Mouse (Mus musculus) spleen, adult 18-20 months (tissue): ENCODE data around the gene G6pc2.

Experiments
- DNase-seq, 2 experiments: peaks; one replicate each; pipeline ENCODE4 v3.0.0; 2022; ENCODE audit warnings: mixed read lengths in 2 of 2

G6pc2 gene

DNA sequence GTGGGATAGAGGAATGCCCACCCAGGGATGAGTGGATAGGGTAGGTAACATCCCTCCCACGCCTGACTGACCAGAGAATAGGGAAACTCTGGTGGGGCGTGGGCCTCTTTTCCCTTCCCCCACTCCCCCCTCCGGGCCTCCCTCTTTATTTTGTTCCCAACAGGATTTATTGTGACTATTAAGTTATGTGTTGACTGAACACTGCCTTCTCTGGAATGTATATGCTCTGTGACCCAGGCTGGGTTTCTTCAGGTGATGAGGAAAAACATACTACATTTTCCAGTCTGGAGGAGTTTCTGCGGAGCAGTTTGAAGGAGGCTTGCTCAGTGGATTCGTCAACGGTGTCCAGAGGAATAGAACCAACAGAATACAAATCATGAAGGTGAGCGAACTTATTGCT is at the start of gene G6pc2:
Gene G6pc2 (plus strand): TSS at position 301 of the 400 bp plus-strand sequence.
- DNase-seq, result no peak

DNA sequence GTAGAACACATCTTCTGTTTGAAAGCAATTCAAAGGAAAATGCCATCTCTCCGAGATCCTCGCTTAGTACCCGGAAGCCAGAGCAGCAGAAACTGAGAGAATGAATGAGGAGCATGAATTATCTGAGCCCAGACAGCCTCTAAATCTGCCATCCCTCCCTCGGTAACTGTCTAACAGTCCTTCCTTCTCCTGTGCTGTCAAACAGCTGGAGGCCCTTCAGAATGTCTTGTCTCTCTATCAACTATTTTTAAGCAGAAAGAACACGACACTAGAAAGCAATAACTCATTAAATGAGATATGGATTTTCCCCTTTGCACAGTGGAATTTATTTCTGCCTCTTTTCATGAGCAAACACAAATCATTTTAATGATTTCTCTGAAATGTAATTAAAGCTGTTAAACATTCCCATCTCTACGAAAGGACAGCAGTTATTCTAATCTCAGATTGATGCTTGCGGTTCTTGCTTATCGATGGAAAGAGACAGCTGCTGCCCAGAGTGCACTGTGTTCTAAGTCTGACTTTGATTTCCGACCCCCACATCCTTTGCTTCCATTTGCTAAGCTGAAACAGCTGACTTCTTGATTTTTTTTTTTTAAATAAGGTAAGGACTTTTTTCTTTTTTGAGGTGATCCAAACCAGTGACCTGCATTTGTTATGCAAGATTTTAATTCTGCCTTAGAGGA is 40.3 kb upstream of the G6pc2 start:
- no peak for DNase-seq

DNA sequence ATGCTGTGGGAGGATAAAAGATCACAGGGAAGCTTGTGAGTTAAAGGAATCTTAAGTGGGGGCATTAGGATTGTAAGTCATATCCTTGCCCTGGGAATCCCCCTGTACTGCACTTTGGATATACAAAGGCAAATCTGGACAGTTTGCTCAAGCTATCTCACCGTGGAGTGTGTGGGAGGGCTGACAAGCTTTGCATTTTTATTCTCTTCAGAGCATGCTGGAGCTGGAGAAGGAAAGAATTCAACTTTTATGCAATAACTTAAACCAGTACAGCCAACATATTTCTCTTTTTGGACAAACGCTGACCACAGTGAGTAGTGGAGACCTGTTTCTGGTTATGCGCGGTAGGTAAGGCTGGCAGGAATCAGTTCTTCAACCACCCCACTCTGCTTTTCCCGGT is 35.6 kb upstream of the G6pc2 start:
- no peak for DNase-seq

DNA sequence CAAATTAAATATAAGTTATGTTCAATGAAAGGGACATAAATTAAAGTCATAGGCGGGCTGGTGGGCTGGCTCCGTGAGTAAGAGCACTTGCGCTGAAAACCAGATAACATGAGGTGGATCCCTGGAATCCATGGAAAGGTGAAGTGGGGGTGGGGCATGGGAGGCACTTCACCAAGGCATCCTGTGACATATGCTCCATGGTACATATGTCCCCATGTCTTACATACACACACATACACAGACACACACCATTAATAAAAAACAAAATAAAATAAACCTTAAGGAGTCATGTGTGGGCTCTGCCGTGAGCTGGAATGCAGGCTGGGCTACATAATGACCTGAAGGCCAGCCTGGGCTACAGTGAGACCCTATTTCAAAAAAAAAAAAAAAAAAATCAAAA is 31.2 kb upstream of the G6pc2 start:
- DNase-seq, result no peak

DNA sequence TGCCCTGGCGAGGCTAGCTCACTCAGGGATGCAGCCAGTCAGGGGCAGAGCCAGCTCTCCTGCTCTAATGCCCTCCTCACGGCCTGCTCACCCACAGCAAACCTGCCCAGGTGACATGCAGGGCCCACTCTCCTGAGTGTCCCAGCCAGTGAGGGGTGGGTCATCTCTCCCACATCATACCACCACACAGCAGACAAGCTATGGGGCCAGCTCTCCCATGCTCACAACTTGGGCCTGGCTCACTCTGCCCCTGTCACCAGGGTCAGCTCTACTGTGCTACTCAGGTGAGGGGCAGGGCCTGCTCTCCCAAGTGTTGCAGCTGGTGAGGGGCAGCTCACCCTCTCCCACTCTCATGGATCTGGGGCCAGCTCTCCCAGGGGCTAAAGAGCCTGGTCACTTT is 22.9 kb upstream of the G6pc2 start:
- no peak for DNase-seq

DNA sequence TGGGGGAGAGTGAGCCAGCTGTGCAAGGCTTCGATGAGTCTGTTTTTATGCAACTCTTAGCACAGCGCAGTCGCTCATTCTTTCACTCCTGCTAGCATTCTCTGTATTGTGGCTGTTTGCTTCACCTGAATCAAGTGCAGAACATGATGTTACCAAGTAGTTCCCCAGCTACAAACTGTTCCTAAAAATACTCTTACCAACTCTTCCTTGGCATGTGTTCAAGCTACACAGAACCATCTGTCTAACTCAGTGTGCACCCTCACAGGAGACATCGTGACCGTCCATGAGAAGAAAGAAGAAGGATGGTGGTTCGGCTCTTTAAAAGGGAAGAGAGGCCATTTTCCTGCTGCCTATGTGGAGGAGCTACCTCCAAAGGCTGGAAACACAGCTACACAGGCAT is 22.1 kb upstream of the G6pc2 start:
- DNase-seq, result no peak

DNA sequence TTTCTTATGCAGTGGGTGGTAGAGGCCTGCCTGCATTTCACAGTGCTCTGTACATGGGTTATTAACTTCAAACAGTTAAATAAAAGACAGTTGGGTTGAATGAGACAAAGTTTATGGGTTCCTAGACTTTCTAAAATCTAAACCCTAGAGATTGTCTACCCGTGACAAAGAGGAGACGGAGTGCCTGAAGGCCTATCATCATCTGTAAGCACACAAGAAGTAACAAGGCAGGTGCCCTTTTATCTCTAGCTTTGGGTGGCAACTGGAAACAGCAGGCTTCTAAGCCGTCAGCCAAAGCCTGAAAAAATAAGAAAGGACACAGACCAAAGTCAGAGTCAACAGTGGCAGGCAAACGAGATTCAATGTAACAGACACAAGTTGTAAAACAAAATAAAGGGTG is 21.7 kb upstream of the G6pc2 start:
- DNase-seq, result no peak

DNA sequence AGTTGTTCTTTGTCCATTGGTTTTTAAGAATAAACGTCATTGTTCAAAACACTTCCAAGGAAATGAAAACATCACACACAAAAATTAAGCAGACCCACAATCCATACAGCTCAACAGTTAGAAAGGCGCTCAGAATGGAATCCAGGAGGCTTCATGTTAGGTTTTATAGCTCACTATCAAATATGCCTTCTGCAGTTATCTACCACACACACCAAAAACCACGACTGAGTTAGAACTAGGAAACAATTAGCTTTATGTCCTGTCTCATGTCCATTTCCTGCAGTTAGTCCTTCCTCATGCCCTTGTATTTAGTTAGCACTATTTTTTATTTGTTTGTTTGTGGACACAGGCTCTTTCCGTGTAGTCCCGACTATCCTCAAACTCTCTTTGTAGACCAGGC is 19.8 kb upstream of the G6pc2 start:
- no peak for DNase-seq

DNA sequence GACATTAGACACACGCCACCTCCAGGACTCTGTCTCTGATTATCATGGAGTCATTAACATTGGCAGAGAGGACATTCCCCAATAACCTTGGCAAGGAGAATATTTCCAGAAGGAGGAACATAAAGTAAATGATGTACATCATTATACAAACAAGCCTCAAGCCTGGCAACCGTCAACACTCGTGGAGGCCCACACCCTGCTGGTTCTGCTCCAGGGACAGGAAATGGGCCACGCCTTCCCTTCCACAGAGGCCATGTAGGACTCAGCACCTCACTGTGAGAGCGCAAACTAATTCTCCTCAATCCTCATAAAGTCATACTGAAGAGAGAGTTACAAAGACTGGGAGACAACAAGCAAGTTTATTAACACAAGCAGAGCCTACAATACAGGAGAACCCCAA is 17.3 kb upstream of the G6pc2 start:
- no peak for DNase-seq

DNA sequence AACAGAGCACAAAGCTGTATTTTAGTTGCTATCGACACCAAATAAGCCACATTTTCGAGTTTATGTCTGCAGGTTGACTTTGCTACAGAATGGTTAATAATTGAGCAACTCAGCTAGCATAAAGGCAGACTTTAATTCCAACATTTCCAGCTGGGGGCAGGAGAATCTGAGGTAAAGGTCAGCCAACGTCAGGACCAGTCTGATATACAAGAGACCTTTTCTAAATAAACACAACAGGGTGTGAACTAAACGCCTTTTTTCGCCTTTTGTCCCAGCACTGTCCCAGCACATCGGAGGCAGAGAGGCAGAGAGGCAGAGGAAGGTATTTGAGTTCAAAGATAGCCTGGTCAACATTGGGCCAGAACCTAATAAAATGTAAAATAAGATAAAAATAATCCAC is 5.7 kb upstream of the G6pc2 start:
- DNase-seq, result no peak

DNA sequence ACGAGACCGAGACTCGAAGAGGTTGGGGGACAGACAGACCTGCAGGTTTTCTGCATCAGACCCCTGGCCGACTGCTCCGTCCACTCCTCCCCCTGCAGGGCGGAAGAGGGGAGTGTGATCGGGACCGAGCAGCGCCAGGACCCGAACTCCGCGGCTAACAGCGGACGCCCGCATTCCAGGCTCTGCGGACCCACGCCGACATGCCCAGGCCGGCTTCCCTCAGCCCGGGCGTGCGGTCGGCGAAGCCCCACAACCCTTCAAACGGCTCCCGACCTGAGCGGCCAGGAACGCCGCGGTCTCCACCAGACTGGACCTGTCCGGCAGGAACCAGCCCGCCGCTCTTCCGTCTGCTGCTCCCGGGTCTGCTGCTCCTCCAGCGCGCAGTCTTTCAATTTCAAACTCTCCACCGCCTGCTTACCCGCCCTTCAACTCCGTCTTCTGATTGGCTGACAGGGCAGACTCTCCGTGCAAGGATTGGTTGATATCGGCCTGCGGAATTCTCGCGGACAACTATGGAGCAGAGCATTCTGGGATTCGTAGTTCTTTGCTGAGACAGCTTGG is 5.0 kb upstream of the G6pc2 start, which contains the start of gene Spc25:
Gene Spc25 (minus strand): TSS at position 404 of the 561 bp plus-strand sequence.
- DNase-seq, result peak; percentile 71 to 81

DNA sequence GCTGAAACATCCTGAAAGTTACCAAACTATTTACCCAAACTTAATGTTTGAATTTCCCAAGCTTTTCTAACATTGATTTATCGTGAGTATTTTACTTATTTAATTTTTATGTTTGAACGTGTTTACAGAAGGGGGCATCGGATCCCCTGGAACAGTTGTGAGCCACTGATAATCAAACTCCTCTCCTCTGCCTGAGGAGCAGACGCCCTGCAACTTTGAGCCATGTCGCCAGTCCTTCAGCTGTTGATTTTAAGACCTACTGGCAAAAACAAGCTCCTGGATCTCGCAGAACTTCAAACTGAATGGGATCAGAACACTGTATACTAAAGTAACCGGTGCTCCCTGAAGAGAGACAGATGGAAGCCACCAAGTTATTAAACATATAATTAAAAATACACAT is 4.3 kb upstream of the G6pc2 start:
- no peak for DNase-seq

DNA sequence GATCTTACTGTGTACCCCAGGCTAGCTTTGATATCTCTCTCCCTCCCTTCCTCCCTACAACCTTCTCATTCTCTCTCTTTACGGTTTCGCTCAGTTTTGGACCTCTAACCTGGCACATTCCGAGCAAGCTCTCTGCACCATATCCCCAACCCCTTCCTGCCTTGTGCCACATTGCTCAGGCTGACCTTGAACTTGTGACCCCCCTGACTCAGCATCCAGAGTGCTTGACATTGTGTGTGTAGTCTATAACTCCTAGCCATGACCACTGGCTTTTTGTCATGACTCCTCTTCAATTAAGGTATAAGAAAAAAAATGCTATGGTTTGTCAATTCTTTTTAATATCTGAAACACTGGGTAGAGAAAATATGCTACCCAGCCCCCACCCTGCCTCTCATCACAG is 1.2 kb upstream of the G6pc2 start:
- no peak for DNase-seq

DNA sequence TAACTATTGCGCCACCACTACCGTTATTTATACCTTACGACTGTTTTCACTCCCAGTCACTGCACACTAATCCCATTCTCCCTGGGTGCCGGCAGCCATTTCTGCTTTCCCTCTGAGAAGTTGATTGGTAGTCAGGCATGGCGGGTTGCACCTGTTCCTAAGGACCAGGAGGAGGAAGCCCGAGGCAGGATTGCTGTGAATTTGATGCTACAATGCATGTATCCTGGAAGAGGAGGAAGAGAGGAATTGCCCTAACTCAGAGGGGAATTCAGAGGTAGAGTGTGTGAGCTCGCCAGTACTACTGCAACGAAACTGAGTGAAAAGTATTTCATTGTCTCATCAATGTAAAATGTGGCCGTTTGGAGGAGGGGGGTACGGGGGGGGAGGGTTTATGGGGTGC is 1.8 kb downstream of the G6pc2 start:
- DNase-seq, result no peak

DNA sequence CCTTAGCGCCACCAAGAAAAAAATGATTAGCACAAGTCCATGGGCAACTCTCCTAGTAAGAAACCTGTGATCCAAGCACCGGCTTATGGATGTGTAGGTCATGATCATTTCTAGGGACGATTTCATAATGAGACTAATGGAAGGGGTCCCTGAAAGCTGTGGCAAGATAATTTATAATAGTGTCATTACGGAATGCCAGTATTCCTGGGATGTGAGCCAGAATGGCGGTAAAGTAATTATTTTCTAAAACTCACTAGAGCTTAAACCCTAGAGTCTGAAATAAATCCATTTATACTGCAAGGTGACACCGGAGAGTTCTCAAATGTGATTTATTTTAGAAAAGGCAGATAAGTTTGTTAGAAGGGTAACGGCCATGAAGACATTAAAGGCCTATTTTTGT is 4.4 kb downstream of the G6pc2 start:
- DNase-seq, result no peak

DNA sequence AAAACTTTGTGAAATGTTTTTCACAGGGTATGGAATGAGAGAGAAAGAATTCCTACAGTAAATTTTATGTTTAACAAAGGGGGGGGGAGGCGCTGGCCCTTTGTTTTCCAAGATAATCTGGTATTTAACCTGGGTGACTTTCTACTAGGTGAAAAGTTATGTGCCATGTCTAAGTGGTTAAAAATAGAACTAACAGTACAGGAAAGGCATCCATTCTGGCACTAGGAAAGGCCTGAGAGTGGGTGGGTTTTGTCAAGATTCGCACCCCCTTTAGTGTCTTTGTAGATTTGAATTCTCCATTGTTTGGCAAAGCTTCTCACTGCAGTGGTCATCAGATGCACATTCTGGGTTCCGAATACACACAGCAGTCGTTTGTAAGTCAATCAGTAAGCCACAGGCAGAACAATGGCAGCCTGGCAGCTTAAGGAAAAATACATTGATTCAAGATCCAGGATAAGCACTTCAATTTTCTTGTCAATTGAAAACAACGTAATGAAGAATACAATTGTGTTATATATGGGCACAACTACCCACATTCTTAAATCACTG is 11.1 kb downstream of the G6pc2 start:
- DNase-seq, result no peak

DNA sequence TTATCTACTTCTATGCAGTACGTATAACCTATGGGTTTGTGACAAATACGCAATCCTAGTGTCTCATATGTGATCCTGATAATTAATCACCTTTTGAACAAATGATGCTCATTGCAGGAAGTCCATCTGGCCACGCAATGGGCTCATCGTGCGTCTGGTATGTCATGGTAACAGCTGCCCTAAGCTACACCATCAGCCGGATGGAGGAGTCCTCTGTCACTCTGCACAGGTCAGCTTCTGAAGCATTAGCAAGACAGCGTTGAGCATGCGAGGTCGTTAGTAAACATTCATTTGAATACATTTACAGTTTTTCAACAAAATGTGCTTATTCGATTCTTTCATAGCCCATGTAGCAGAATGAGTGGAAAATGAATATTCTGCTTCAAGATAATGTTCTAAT is 11.9 kb downstream of the G6pc2 start:
- DNase-seq, result no peak

DNA sequence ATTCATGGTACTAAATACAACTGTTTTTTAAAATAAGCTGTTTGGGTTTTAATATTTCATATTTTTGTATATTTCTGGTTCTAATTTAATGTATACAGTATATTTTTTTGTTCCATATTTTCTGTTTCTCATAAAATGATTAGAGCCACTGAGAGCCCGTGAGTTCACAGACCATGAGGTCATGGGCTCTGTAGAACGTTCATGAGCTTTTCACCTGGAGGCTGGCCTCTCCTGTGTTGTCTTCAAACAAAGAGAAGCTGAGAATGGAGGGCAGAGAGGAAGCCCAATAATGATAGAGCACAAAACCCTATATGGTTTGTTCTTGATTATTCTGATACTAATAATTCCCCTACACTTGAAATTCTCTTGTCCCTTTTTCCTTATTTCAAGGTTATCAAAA is 13.9 kb downstream of the G6pc2 start:
- no peak for DNase-seq

DNA sequence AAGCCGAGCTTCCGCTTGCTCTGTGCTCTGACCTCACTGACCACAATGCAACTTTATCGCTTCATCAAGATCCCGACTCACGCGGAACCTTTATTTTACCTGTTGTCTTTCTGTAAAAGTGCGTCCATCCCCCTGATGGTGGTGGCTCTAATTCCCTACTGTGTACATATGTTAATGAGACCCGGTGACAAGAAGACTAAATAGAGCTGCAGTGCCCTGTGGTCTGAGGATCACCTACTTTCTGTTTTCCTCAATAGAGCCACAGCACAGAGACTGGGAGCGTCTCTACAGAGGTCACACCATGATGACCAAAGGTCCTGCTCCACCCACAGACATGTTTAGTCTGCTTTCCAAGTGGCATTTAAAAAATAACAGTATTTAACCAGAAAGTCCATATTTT is 16.0 kb downstream of the G6pc2 start:
- no peak for DNase-seq

DNA sequence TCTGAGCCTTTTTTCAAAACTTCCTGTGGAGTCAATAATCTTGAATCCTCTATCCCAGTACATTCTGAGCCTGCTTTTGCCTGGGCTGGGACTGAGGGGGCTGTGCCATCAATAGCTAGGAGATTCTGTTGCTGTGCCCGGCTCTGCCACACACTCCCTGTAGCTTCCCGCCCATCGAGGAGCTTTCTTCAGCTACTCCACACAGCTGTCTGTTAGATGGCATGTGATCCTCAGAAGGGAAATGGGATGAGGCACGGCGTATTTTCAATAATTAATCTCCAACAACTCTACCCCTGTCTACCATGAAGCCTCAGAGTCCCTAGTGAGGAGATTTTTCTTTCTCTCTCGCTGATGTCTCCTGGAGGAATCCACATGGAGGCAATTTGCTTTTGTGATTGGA is 17.8 kb downstream of the G6pc2 start:
- no peak for DNase-seq

DNA sequence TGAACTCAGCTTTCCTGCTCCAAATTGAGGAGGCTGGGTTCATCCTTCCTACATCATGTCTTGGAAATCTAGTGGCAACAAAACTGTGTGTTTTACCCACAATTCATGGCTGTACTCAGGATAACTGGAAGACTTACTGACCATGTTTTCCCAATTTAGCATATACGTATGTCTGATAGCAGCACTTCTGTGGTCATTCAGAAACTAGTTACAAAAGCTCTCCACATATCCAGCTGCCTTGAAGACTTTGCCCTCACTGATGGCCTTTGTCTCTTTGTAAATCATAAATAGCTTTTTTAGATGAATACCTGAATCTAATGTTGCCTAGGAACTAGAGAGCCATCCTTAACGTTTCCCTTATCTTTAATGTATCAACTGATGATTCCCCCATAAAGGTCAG is 19.3 kb downstream of the G6pc2 start:
- DNase-seq, result no peak

DNA sequence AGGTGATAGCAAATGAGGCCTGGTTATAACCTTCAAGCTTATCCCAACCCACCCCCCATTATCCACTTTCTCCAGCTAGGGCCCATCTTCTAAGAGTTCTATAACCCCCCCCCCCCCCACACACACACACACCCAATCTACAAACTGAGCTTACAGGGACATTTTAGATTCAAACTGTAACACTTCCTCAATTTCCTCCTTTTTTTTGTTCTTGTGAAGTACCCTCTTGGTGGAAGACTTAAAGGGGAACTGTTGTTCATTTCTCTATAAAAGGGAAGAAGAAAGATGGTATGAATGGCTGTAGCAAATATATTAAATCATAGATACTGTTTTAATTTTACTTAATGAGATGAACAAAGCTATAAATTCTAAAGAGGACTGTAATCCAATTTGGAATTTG is 21.2 kb downstream of the G6pc2 start:
- no peak for DNase-seq

DNA sequence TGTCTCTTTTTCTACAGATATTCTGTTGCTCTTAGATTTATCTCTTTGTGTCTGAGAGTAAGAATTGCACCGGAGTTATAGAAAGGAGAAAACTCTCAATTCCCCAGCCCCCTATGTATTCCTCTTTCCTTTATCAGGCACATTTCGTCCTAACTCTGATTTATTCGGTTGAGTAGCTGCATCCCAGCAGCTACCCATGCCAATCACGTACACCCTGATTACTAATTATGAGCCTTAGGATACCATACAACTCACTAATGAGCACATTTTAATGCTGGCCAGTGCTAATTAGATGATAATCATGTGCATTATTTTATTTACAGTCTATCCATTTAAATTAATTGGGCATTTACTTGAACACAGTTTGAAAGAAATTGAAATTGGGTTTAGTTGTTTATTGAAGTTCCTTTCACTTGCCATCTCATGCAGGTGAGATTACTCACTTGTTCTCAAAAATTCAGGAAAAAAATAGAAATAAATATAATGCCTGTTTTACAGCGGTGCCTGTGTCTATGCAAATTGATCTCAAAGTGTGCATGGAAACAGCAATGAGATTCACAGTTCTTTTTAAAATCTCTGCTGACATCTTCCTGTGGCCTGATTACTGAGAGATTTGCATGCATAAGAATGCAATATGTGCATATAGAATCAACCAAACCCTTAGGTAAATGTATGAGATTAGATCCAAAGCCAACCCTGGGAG is 24.3 kb downstream of the G6pc2 start:
- DNase-seq, result no peak

DNA sequence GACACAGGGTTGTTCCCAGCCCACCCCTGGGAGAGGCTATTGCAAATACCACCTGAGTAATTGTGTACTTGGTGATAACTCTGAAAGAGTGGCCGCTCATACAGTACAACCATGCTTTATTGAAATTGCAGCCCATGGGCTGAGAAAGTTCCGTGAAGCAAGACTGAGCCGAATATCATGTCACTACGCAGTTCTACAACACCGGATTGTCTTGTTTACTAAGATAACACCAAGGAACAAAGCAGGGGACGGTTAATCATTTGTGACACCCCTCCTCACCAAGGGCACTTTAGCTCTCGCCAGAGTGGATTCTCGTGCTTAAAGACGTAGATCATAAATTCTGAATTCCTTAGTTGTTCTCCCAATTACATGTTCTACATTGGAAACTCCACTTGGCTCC is 28.4 kb downstream of the G6pc2 start:
- DNase-seq, result no peak
